Mouse (Mus musculus) ovary, postnatal 36 days (tissue): ENCODE measurements around the gene Gm45837.
"Not testable (repeated sequence)": the region's sequence is repeated elsewhere in the genome, so short reads cannot be mapped to it uniquely, and the experiment has no call there.

Source experiments
- DNase-seq: peaks from one replicate; pipeline ENCODE4 v3.0.0; 2022; ENCODE audit warnings: low spot score, mixed read lengths

Gm45837 gene

GRCm38 (mm10) chr7:101550686-101551485 lies 140.2 kb downstream of the Gm45837 start:
- DNase-seq = no peak

DNA sequence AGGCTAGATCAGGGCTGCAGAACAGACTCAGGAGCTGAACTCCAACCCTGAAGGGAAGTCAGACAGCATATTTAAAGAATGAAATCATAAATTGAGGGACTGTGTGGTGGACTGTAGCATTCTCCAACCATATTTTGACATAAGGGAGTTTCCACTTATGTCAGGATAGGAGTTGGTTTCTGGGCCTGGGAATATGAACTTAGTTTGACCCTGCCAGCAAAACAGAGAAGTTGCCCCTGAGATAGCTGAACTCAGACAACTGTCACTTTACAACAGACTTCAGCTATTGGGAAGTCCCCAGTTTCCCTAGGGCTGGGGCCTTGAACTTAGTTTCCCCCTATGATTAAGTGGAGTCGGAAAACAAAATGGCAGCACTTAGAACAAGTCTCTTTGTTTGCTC lies 140.8 kb downstream of the Gm45837 start:
- DNase-seq = no peak

DNA sequence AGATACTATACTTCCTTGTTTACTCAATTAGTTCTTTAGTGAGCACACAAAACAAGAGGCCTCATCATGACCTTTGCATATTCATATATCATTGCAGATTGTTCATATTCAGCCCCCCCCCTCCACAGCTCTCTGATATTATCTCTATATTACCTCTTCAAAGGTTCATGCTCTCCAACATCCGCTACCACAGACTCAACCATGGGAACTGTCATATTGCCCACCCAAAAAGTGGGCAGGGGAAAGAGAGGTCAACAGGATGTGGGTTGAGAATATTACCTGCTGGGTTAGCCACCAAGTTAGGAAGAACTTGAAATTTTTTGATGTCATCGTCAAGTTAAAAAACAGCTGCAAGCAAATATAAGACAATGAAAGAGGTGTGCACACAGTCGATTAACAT lies 144.8 kb downstream of the Gm45837 start:
- DNase-seq = not testable (repeated sequence)

DNA sequence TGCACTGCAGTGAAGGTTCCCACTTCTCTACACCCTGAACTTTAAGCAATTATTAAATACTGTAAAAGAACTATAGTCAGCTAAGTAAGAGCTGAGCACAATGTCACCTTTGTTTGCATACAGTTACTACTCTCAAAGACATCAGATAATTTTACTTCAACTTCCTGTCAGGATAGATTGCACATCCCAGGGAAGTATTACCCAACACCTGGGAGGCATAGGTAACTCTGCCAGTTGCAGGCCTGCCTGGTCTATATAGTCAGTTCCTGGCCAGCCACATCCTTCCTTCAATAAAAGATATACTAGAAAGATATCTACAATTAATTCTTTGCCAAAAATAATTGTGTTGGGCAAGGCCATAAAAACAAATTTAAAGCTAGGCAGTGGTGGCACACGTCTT lies 146.7 kb downstream of the Gm45837 start:
- no peak for DNase-seq

DNA sequence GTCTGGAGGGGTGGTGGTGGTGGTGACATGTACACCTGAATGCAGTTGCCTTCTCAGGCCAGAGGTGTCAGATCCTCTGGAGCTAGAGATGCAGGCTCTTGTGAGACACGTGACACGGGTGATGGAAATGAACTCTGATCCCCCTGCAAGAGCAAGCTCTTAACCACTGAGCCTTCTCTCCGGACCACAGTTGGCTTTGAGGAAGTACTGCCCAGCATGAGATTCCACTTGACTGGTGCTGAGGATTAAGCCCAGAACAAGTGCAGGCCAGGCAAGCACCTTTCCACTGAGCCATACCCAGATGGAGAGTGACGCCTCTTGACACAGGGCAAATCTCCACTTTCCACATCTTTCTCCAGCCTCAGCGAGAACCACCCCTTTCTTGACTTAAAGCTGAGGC lies 148.7 kb downstream of the Gm45837 start:
- DNase-seq = not testable (repeated sequence)
